ENCODE assay signal across 8 mouse cellular contexts in genomic region chr17:21009726-21010125, GRCm38 (mm10). TPM values are rescaled to one million over a fixed set of nuclear protein-coding genes. Genes with fewer than 3 reads are reported as not detected.
A peak's percentile ranks its signal among the peaks of the same experiment; 100 is the strongest.
DNase-seq lines count a peak whose midpoint lies in the region; ATAC-seq and TF ChIP-seq lines count a peak whose summit lies in the region.

No protein-coding gene starts in this region.

- peak overlapping the region; percentile 84 for H3K4me3 ChIP-seq in kidney, embryonic 15.5 days (replicated peaks)
- H3K4me3 ChIP-seq in bone marrow, adult 2 months (replicated peaks; ENCODE audit: control insufficient read depth, low read depth, low read length), result peak overlapping the region; percentile 98
- peak overlapping the region; percentile 76 for H3K4me3 ChIP-seq in hindbrain, embryonic 14.5 days (replicated peaks; ENCODE audit: low read length)
- peak overlapping the region; percentile 65 for H3K4me3 ChIP-seq in midbrain, embryonic 16.5 days (ENCODE audit: low read depth, low read length)

- H3K27me3 ChIP-seq in kidney, embryonic 15.5 days, result no peaks in the 10 kb centered on the region
- no peaks in the 10 kb centered on the region for H3K27me3 ChIP-seq in hindbrain, embryonic 14.5 days (ENCODE audit: control insufficient read depth, insufficient read depth, low read length)
- H3K27me3 ChIP-seq in midbrain, embryonic 16.5 days (ENCODE audit: control insufficient read depth, insufficient read depth, low read depth, low read length), result no peaks in the 10 kb centered on the region

- no peak for TF ChIP-seq CTCF in bone marrow, adult 2 months (IDR thresholded peaks at IDR 0.05; ENCODE audit: control insufficient read depth, insufficient read depth, low read length)

- TF ChIP-seq POLR2A in bone marrow, adult 2 months (IDR thresholded peaks at IDR 0.05; ENCODE audit: borderline replicate concordance, control insufficient read depth, low read depth, low read length), result no peak

- no peak for ATAC-seq in kidney, embryonic 15.5 days (replicated peaks; ENCODE audit: low FRiP score)
- no peak for ATAC-seq in hindbrain, embryonic 14.5 days (ENCODE audit: low FRiP score)
- no peak for ATAC-seq in midbrain, embryonic 16.5 days

- 26% methylated on average over 1 of the region's 1 CpGs for WGBS in kidney, embryonic 15.5 days
- 17% methylated on average over 1 of the region's 1 CpGs for WGBS in bone marrow, adult 2 months
- 23% methylated on average over 1 of the region's 1 CpGs for WGBS in hindbrain, embryonic 14.5 days
- WGBS in midbrain, embryonic 16.5 days, result 32% methylated on average over 1 of the region's 1 CpGs

- H3K9ac ChIP-seq in kidney, embryonic 15.5 days, result peak overlapping the region; percentile 83
- peak overlapping the region; percentile 88 for H3K9ac ChIP-seq in hindbrain, embryonic 14.5 days
- peak overlapping the region; percentile 73 for H3K9ac ChIP-seq in midbrain, embryonic 16.5 days (ENCODE audit: low read depth, low read length)

- peak overlapping the region; percentile 76 for H3K4me2 ChIP-seq in kidney, embryonic 15.5 days
- H3K4me2 ChIP-seq in hindbrain, embryonic 14.5 days (replicated peaks), result peak overlapping the region; percentile 84
- H3K4me2 ChIP-seq in midbrain, embryonic 16.5 days (ENCODE audit: low read length), result peak overlapping the region; percentile 75

- H3K9me3 ChIP-seq in kidney, embryonic 15.5 days (replicated peaks), result no peaks in the 10 kb centered on the region
- H3K9me3 ChIP-seq in hindbrain, embryonic 14.5 days (ENCODE audit: control insufficient read depth, low read length), result no peaks in the 10 kb centered on the region
- no peaks in the 10 kb centered on the region for H3K9me3 ChIP-seq in midbrain, embryonic 16.5 days (replicated peaks; ENCODE audit: control insufficient read depth, low read length, poor library complexity, severe bottlenecking)

- no peak for DNase-seq in kidney, adult 18-20 months
- DNase-seq in hindbrain, embryonic 14.5 days (ENCODE audit: low spot score), result no peak
- no peak for DNase-seq in layer of hippocampus, postnatal 36 days
- DNase-seq in urinary bladder, postnatal 4 days (ENCODE audit: low spot score in 2 of 2), result no peak
- no peak for DNase-seq in kidney, postnatal 4 days

- H3K27ac ChIP-seq in kidney, embryonic 15.5 days, result peak overlapping the region; percentile 97
- H3K27ac ChIP-seq in bone marrow, adult 2 months (ENCODE audit: control insufficient read depth, insufficient read depth, low read depth, low read length, poor library complexity), result no peak overlapping the region
- H3K27ac ChIP-seq in hindbrain, embryonic 14.5 days, result peak overlapping the region; percentile 90
- peak overlapping the region; percentile 82; the same call in 1 of the 2 replicates for H3K27ac ChIP-seq in midbrain, embryonic 16.5 days (ENCODE audit: low read length)

- peaks cover 17% of the 10 kb centered on the region for H3K4me1 ChIP-seq in kidney, embryonic 15.5 days
- H3K4me1 ChIP-seq in bone marrow, adult 2 months (ENCODE audit: control insufficient read depth, insufficient read depth, low read length), result peaks cover 1% of the 10 kb centered on the region; the same call in 1 of the 2 replicates
- H3K4me1 ChIP-seq in hindbrain, embryonic 14.5 days (replicated peaks; ENCODE audit: control insufficient read depth, insufficient read depth, low read length), result peaks cover 9% of the 10 kb centered on the region
- peaks cover 21% of the 10 kb centered on the region for H3K4me1 ChIP-seq in midbrain, embryonic 16.5 days (ENCODE audit: control insufficient read depth, insufficient read depth, low read length)

- peaks cover 25% of the 10 kb centered on the region for H3K36me3 ChIP-seq in kidney, embryonic 15.5 days
- H3K36me3 ChIP-seq in hindbrain, embryonic 14.5 days (replicated peaks; ENCODE audit: control insufficient read depth, insufficient read depth), result peaks cover 25% of the 10 kb centered on the region
- H3K36me3 ChIP-seq in midbrain, embryonic 16.5 days (ENCODE audit: control insufficient read depth, insufficient read depth, low read length), result peaks cover 10% of the 10 kb centered on the region

RNA-seq across cellular contexts. Expression of gene Zfp160, which starts 1.0 kb away (rescaled TPM):
- 14.9 and 15.8 TPM in 2 replicates for polyA plus RNA-seq in kidney, embryonic 15.5 days (2015; fragmentation: Nextera tagmentation; extraction: Ambion mirVana)
- 6.8 and 7.1 TPM in 2 replicates for polyA plus RNA-seq in bone marrow, adult 2 months (2011; ENCODE audit: insufficient read depth, insufficient read length, low replicate concordance, missing spikeins)
- 16.2 and 21.0 TPM in 2 replicates for polyA plus RNA-seq in hindbrain, embryonic 14.5 days (2014; fragmentation: Nextera tagmentation; extraction: Ambion mirVana)
- 17.1 and 18.8 TPM in 2 replicates for polyA plus RNA-seq in midbrain, embryonic 16.5 days (2015; fragmentation: Nextera tagmentation; extraction: Ambion mirVana)
- total RNA-seq in layer of hippocampus, postnatal 36 days (2021), result 10 to 100 TPM; 21.6 to 24.1 TPM

RNA-seq across cellular contexts. Expression of gene Vmn1r233, which starts 13.5 kb away (rescaled TPM):
- polyA plus RNA-seq in kidney, embryonic 15.5 days (2015; fragmentation: Nextera tagmentation; extraction: Ambion mirVana), result not detected in 2 replicates
- not detected in 2 replicates for polyA plus RNA-seq in bone marrow, adult 2 months (2011; ENCODE audit: insufficient read depth, insufficient read length, low replicate concordance, missing spikeins)
- not detected in 2 replicates for polyA plus RNA-seq in hindbrain, embryonic 14.5 days (2014; fragmentation: Nextera tagmentation; extraction: Ambion mirVana)
- not detected in 2 replicates for polyA plus RNA-seq in midbrain, embryonic 16.5 days (2015; fragmentation: Nextera tagmentation; extraction: Ambion mirVana)
- total RNA-seq in layer of hippocampus, postnatal 36 days (2021), result not detected
